Mouse (Mus musculus) hindbrain, embryonic 13.5 days (tissue): ENCODE measurements at regions not wholly inside any gene's neighbourhood (a gene's known extent, or its start where the extent isn't known, plus 50 kb on each side); places are given as distances from the start of the nearest gene placed in this dataset.

Source experiments
- ATAC-seq: fragments of 200-750 bp; cut with Nextera tagmentation; 2 replicates; pipeline ENCODE4 v1.8.0; 2017; ENCODE audit warnings: moderate TSS enrichment; ENCODE audit not compliant: low FRiP score
- H3K27ac ChIP-seq: fragments of 300-500 bp; sonication (generic); 2 replicates; pipeline ENCODE4 v1.5.1; 2015; ENCODE audit warnings: inconsistent platforms, mild to moderate bottlenecking, moderate library complexity
- H3K27me3 ChIP-seq: fragments of 300-500 bp; sonication (generic); 2 replicates; pipeline ENCODE4 v1.6.1; 2015; ENCODE audit warnings: mild to moderate bottlenecking, inconsistent platforms
- H3K36me3 ChIP-seq: fragments of 300-500 bp; sonication (generic); 2 replicates; pipeline ENCODE4 v1.6.1; 2015; ENCODE audit warnings: mild to moderate bottlenecking, inconsistent platforms
- H3K4me1 ChIP-seq: fragments of 300-500 bp; sonication (generic); replicated peaks from 2 replicates; pipeline ENCODE4 v1.6.1; 2015; ENCODE audit warnings: inconsistent platforms
- H3K4me2 ChIP-seq: fragments of 300-500 bp; sonication (generic); 2 replicates; pipeline ENCODE4 v1.6.1; 2015; ENCODE audit warnings: inconsistent platforms, mild to moderate bottlenecking, moderate library complexity
- H3K4me3 ChIP-seq: fragments of 300-500 bp; sonication (generic); 2 replicates; pipeline ENCODE4 v1.5.1; 2015; ENCODE audit warnings: mild to moderate bottlenecking, inconsistent platforms
- H3K9ac ChIP-seq: fragments of 300-500 bp; sonication (generic); 2 replicates; pipeline ENCODE4 v1.6.1; 2015; ENCODE audit warnings: mild to moderate bottlenecking, inconsistent platforms
- H3K9me3 ChIP-seq: fragments of 300-500 bp; sonication (generic); 2 replicates; pipeline ENCODE4 v1.6.1; 2016; ENCODE audit warnings: inconsistent platforms
- WGBS: fragments of 180-500 bp; shearing (Covaris S2); methylation state at CpG from one replicate; pipeline ENCODE4 v1.1.7; 2015; 5-methylcytosine and 5-hydroxymethylcytosine counted together

DNA sequence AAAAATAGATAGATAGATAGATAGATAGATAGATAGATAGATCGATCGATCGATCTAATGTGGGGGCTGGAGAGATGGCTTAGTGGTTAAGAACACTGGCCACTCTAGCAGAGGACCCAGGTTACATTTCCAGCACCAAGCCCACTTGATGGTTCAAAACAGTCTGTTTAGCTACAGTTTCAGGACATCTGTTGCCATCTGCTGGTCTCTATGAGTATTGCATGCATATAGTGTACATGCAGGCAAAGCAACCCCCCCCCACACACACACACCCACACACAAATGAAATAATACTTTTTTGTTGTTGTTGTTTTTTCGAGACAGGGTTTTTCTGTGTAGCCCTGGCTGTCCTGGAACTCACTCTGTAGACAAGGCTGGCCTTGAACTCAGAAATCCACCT, 89.8 kb upstream of the Med14 start:
- Histone ChIP-seq H3K4me2 (no peak overlapping the region), H3K9ac (no peak overlapping the region), H3K36me3 (no peaks in the 10 kb centered on the region), H3K4me3 (no peak overlapping the region), H3K27me3 (no peaks in the 10 kb centered on the region), H3K27ac (no peak overlapping the region), H3K9me3 (no peaks in the 10 kb centered on the region), H3K4me1 (no peaks in the 10 kb centered on the region)
- no peak for ATAC-seq
- WGBS = 81% methylated on average over 4 of the region's 4 CpGs

DNA sequence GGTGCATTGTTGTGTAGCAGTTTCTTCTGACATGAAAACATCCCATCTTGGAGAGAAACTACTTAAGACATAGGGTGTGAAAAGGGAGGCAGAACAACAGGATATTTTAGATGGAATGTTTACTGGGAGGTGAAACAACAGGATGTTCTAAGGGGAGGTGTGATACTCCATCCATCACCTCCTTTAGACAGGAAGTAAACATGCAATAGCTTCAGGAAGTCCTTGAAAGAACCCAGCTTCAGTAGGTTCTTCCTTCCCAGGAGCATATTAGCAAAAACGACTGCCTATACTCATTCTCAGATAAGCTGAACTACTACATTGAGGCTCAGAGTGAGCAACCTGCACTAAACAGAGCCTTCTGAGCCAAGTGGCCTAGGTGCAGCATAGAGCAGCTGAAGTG, 82.6 kb upstream of the Med14 start:
- no peaks in the 10 kb centered on the region for H3K36me3 ChIP-seq
- no peak overlapping the region for H3K4me3 ChIP-seq
- no peaks in the 10 kb centered on the region for H3K9me3 ChIP-seq
- no peak for ATAC-seq
- 54% methylated on average over 1 of the region's 1 CpGs for WGBS
- no peak overlapping the region for H3K4me2 ChIP-seq
- H3K27ac ChIP-seq = no peak overlapping the region
- no peak overlapping the region for H3K9ac ChIP-seq
- no peaks in the 10 kb centered on the region for H3K27me3 ChIP-seq
- peaks cover 8% of the 10 kb centered on the region; the same call in 1 of the 2 replicates for H3K4me1 ChIP-seq

DNA sequence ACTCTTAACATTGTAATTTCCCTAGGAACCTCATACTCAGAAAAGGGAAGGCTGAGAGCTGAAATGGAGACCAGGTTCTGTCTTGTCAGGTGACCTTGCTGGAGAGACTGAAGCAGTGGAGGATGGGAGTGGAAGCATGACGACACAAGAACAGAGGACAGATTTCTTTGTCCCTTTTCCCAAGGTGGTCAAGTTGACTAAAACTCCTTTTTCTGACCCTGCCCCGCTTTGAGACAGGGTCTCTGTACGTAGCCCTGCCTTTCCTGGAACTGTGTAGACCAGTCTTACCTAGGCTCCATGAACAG, 79.1 kb upstream of the Med14 start:
- peaks cover 8% of the 10 kb centered on the region; the same call in 1 of the 2 replicates for H3K4me1 ChIP-seq
- peak; percentile 18; the same call in 1 of the 2 replicates for ATAC-seq
- H3K27ac ChIP-seq = peak overlapping the region; percentile 96
- H3K4me2 ChIP-seq = peak overlapping the region; percentile 44
- H3K36me3 ChIP-seq = no peaks in the 10 kb centered on the region
- H3K27me3 ChIP-seq = no peaks in the 10 kb centered on the region
- no peaks in the 10 kb centered on the region for H3K9me3 ChIP-seq
- WGBS = 63% methylated on average over 3 of the region's 3 CpGs
- H3K4me3 ChIP-seq = no peak overlapping the region
- peak overlapping the region; percentile 43; the same call in 1 of the 2 replicates for H3K9ac ChIP-seq

DNA sequence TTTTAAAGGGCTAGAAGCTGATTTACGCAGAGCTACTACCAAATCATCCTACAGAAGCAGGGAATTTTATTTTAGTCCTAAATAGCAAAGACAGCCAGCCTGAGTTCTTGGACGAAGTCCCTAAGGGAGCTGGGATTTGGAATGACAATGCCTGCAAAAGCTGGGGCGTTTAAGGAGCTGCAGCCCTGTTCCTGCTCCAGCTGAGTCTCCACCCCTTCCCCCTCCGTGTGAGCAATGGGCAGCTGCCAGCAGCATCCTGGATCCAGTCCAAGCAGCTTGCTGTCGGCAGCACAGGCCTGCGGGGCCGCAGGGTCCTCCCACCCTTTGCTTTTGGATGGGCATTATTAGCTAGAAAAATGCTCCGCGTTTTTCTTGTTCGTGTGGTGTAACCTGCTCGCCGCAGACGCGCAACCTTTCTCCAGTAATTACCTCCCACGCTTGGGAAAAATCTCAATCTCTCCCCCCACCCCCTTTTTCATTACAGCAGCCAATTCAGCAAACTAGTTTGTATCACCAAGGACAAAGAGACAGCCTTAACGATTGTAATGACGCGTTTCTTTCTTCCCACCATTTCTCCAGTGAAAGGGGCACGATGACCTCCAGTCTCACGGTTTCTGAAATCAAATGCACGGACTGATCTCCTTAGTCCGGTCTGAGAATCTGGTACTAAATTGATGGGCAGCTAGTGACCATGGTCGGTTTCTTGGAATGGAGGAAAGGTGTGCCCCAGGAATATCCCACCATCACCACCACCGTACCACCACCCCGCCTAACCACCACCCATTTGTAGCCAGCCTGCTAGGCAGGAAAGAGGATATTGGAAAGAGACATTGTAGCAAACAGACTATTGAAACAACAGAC, 78.5 kb upstream of the Med14 start:
- no peaks in the 10 kb centered on the region for H3K9me3 ChIP-seq
- peak overlapping the region; percentile 44 for H3K4me2 ChIP-seq
- no peaks in the 10 kb centered on the region for H3K27me3 ChIP-seq
- peak overlapping the region; percentile 22 for H3K4me3 ChIP-seq
- H3K36me3 ChIP-seq = no peaks in the 10 kb centered on the region
- ATAC-seq = peak; percentile 94
- 19% methylated on average over 25 of the region's 25 CpGs for WGBS
- H3K27ac ChIP-seq = peak overlapping the region; percentile 96
- peaks cover 8% of the 10 kb centered on the region; the same call in 1 of the 2 replicates for H3K4me1 ChIP-seq
- peak overlapping the region; percentile 43 for H3K9ac ChIP-seq

DNA sequence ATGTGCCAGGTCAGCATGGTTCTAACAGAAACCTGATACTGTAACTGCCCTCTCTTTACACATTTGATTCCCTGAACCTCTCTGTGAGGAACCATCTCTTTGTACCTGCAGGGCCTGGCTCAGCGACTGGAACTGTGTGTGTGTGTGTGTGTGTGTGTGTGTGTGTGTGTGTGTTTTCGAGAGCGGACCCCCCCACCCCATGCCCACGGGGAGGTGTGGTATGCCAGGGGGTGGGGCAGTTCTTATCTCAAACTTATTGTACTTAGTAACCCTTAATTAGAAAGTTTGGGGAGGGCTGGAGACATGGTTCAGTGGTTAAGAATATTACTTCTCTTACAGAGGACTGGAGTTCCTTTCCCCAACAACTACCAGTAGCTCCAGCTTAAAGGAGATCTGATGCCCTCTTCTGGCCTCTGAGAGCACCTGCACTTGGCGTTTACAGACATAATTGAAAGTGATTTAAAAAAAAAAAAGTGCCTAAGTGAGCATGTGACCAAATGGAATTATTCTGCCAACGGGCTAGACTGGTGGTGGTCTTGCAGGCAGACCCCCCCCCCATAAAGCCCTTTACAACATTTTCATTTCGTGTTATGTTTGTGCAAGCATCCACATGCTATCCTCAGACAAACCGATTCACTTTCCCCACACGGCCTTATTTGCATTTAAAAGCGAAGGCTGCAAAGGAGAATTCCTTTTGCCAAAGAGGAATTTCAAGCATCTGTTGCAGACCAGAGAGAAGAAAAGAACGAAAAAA, 77.7 kb upstream of the Med14 start:
- 15% methylated on average over 11 of the region's 11 CpGs for WGBS
- no peaks in the 10 kb centered on the region for H3K9me3 ChIP-seq
- H3K27me3 ChIP-seq = no peaks in the 10 kb centered on the region
- peak overlapping the region; percentile 22 for H3K4me3 ChIP-seq
- no peaks in the 10 kb centered on the region for H3K36me3 ChIP-seq
- H3K4me1 ChIP-seq = peaks cover 8% of the 10 kb centered on the region; the same call in 1 of the 2 replicates
- ATAC-seq = peak; percentile 72
- H3K27ac ChIP-seq = peak overlapping the region; percentile 96
- H3K4me2 ChIP-seq = peak overlapping the region; percentile 44
- peak overlapping the region; percentile 43; the same call in 1 of the 2 replicates for H3K9ac ChIP-seq

DNA sequence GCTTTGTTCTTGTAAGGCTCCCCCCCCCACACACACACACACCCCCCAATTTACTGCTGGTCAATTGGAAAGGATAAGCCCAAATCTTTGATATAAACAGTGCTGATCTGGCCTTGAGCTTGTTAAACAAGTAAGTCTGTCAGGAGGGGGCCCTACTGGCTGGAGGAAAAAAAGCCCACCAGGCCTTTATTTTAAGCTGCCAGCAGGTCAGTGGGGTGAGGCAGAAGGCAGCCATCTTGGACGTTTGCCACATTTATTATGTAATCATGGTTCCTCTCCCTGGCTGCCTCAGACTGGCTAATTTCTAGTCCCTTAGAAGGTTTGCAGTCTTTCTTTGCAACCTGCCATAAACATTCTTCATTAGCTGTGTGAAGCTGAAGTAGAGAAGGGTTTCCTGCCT, 75.9 kb upstream of the Med14 start:
- Histone ChIP-seq H3K4me2 (no peak overlapping the region), H3K27ac (no peak overlapping the region), H3K36me3 (no peaks in the 10 kb centered on the region), H3K4me3 (no peak overlapping the region), H3K9me3 (no peaks in the 10 kb centered on the region), H3K27me3 (no peaks in the 10 kb centered on the region), H3K9ac (no peak overlapping the region), H3K4me1 (peaks cover 8% of the 10 kb centered on the region; the same call in 1 of the 2 replicates)
- WGBS = 38% methylated on average over 1 of the region's 1 CpGs
- no peak for ATAC-seq

DNA sequence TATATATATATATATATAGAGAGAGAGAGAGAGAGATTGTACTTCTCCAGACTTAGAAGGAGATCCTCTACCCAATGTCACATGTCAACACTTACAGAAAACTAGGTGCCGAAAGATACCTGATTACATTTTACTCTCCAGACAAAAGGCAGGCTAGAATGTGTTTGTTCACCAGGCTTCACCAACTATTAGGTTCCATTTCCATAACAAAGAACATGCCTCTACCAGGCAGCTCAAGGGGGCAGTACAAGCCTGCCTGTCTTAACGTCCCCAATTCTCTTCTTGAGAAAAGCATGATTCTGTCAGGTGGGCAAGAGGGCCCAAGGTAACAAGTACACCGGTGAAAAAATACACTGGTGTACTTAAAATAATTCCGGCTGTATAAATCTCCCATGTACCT, 72.8 kb upstream of the Med14 start:
- no peaks in the 10 kb centered on the region for H3K9me3 ChIP-seq
- no peak for ATAC-seq

DNA sequence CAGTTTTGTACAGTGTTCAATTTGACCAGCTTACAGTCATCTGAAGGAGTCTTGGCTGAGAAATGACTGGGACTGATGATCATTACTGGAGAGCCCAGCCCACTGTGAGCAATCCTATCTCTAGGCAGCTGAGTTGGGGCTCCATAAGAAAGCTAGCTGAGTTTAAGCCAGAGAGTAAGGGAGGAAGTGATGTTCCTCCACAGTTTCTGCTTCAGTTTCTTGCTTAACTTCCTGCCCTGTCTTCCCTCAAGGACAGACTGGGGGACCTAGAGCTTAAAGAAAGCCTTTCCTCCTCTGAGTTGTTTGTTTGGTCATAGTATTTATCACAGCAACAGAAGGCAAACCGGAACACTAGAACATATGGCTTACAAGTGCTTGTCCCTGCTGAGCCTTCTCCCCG, 70.8 kb upstream of the Med14 start:
- no peak overlapping the region for H3K9ac ChIP-seq
- H3K27me3 ChIP-seq = no peaks in the 10 kb centered on the region
- H3K9me3 ChIP-seq = no peaks in the 10 kb centered on the region
- 89% methylated on average over 2 of the region's 2 CpGs for WGBS
- H3K4me1 ChIP-seq = no peaks in the 10 kb centered on the region
- no peaks in the 10 kb centered on the region for H3K36me3 ChIP-seq
- H3K4me2 ChIP-seq = no peak overlapping the region
- no peak overlapping the region for H3K4me3 ChIP-seq
- ATAC-seq = no peak
- H3K27ac ChIP-seq = no peak overlapping the region

More for the DNA sequence above, 72.8 kb upstream of the Med14 start:
- Histone ChIP-seq H3K27ac (no peak overlapping the region), H3K36me3 (no peaks in the 10 kb centered on the region), H3K27me3 (no peaks in the 10 kb centered on the region), H3K4me1 (no peaks in the 10 kb centered on the region), H3K9ac (no peak overlapping the region), H3K4me3 (no peak overlapping the region), H3K4me2 (no peak overlapping the region)
- 56% methylated on average over 4 of the region's 4 CpGs for WGBS

DNA sequence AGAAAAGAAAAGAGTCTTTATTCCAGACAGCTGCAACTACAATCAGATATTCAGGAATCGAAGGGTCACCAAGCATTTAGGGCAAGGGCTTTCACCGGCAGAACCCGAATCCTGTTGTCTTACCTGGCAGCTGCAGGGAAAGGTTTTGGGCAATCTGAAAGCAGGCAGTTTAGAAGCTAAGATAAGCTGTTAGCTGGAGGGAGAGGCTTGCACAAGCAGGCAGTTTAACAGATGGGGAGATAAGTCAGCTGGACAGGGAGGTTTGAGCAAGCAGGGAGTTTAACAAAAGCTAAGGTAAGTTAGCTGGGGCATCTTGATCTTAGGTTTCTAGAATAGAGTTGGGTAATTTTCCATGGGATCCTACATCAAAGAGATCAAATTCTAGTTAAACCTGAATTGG, 67.3 kb upstream of the Med14 start:
- H3K36me3 ChIP-seq = no peaks in the 10 kb centered on the region
- H3K4me1 ChIP-seq = no peaks in the 10 kb centered on the region
- H3K9ac ChIP-seq = no peak overlapping the region
- H3K27ac ChIP-seq = no peak overlapping the region
- ATAC-seq = no peak
- H3K27me3 ChIP-seq = no peaks in the 10 kb centered on the region
- 77% methylated on average over 3 of the region's 3 CpGs for WGBS
- no peaks in the 10 kb centered on the region for H3K9me3 ChIP-seq
- H3K4me2 ChIP-seq = no peak overlapping the region
- H3K4me3 ChIP-seq = no peak overlapping the region

DNA sequence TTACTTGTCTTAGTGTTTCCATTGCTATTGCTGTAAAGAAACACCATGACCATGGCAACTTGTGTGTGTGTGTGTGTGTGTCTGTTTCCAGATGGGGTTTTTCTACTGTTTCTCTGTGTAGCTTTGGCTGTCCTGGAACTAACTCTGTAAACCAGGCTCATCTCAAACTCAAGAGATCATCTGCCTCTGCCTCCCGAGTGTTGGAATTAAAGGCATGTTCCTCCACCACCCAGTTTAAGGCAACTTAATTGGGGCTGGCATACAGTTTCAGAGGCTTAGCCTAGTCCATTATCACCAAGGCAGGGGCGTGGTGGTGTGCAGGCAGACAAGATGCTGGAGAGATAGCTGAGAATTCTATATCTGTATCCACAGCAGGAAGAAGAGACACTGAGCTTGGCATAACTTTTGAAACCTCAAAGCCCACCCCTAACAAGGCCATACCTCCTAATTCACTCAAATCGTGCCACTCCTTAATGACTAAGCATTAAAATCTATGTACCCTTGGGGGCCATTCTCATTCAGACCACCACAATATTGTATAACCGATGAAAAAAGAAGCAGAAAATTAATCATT, 65.5 kb upstream of the Med14 start:
- Histone ChIP-seq H3K4me2 (no peak overlapping the region), H3K4me1 (no peaks in the 10 kb centered on the region), H3K27me3 (no peaks in the 10 kb centered on the region), H3K9ac (no peak overlapping the region), H3K4me3 (no peak overlapping the region), H3K9me3 (no peaks in the 10 kb centered on the region), H3K27ac (no peak overlapping the region), H3K36me3 (no peaks in the 10 kb centered on the region)
- WGBS = 81% methylated on average over 4 of the region's 4 CpGs
- ATAC-seq = no peak

DNA sequence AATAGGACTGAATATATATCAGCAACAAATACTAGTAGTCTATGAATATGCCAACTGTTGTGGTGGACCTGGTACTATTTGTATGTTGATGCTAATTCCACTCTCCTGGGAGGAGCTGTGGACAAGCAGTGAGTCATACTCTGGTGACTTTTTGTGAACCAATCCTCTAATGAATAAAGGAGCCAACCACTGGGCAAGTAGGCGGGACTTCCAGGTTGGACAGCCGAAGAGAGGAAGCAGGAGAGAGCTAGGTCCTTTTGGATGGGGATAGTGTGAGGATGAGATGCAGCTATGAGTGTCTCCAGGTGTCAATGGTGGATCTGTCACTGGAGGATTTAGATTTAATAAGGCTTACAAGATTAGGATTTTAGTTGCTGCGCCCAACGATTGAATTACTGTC, 64.8 kb upstream of the Med14 start:
- 89% methylated on average over 4 of the region's 4 CpGs for WGBS

DNA sequence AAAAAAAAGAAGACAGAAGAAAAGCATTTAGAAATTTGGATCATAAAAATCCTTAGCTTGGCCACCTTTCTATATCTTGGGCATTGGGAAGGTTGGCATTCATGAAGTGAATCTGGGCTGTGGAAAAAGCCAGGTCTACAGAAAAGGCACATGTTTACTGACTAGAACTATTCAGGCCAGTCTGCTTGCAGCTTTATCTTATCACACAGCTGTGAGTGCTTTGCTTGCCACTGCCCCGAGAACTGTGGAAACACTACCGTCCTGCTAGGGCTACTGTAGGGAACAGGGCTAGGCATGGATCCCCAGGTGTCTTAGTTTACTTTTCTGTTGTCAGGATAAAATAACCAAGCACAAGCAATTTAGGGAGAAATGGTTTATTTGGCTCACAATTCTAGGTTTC, 63.4 kb upstream of the Med14 start:
- no peak overlapping the region for H3K4me3 ChIP-seq
- 98% methylated on average over 2 of the region's 2 CpGs for WGBS
- H3K4me1 ChIP-seq = no peaks in the 10 kb centered on the region
- H3K4me2 ChIP-seq = no peak overlapping the region
- H3K27me3 ChIP-seq = no peaks in the 10 kb centered on the region
- no peak overlapping the region for H3K27ac ChIP-seq
- no peaks in the 10 kb centered on the region for H3K9me3 ChIP-seq
- H3K36me3 ChIP-seq = no peaks in the 10 kb centered on the region
- no peak for ATAC-seq
- no peak overlapping the region for H3K9ac ChIP-seq

More for the DNA sequence above, 64.8 kb upstream of the Med14 start:
- Histone ChIP-seq H3K27ac (no peak overlapping the region), H3K27me3 (no peaks in the 10 kb centered on the region), H3K4me2 (no peak overlapping the region), H3K4me1 (no peaks in the 10 kb centered on the region), H3K4me3 (no peak overlapping the region), H3K36me3 (no peaks in the 10 kb centered on the region), H3K9me3 (no peaks in the 10 kb centered on the region), H3K9ac (no peak overlapping the region)
- ATAC-seq = no peak
